Comparison of ENCODE assay signal across 23 mouse cellular contexts in genomic region chr3:93538486-93538885, GRCm38 (mm10). TPM values are rescaled to one million over a fixed set of nuclear protein-coding genes. Genes with fewer than 3 reads are reported as not detected.
DNase-seq lines count a peak whose midpoint lies in the region; ATAC-seq and TF ChIP-seq lines count a peak whose summit lies in the region.
"Had no signal": no experiment of that assay in that cellular context is flagged by ENCODE, and none has a peak within 500 bp of the region (broad histone marks: within the 10 kb centered on the region; RNA-seq: fewer than 3 reads in every experiment).

No protein-coding gene starts in this region.

- H3K4me2 ChIP-seq in heart, embryonic 11.5 days = no peak overlapping the region
- H3K4me2 ChIP-seq: embryonic facial prominence, embryonic 13.5 days; forebrain, embryonic 12.5 days had no signal

- peaks cover 3% of the 10 kb centered on the region; the same call in 1 of the 2 replicates for H3K4me1 ChIP-seq in heart, embryonic 11.5 days (ENCODE audit: control insufficient read depth, insufficient read depth, low read length)
- H3K4me1 ChIP-seq in embryonic fibroblast, embryonic 13.5 days (ENCODE audit: control insufficient read depth, insufficient read depth, low read length) = peaks cover 4% of the 10 kb centered on the region
- H3K4me1 ChIP-seq: embryonic facial prominence, embryonic 13.5 days; forebrain, embryonic 10.5 days; forebrain, embryonic 12.5 days had no signal

- ATAC-seq in heart, embryonic 11.5 days (replicated peaks; ENCODE audit: insufficient number of reproducible peaks, low FRiP score, low TSS enrichment) = no peak
- ATAC-seq: activated CD4-positive, CD25-positive, alpha-beta regulatory T cell, adult 4 months; forebrain, embryonic 14.5 days; forebrain, embryonic 16.5 days; Patski had no signal

- TF ChIP-seq CTCF in embryonic fibroblast, embryonic 13.5 days (IDR thresholded peaks at IDR 0.05; ENCODE audit: borderline replicate concordance, insufficient read depth, low read length) = no peak

- TF ChIP-seq POLR2A in embryonic fibroblast, embryonic 13.5 days (IDR thresholded peaks at IDR 0.05; ENCODE audit: low read depth, low read length) = no peak

- WGBS in heart, embryonic 11.5 days (ENCODE audit: insufficient replicate concordance) = 48% methylated on average over 2 of the region's 2 CpGs

- peak; percentile 86 for DNase-seq in heart, adult 11 months
- DNase-seq in Muller cell, postnatal 12 days (ENCODE audit: inconsistent ontology term) = peak; percentile 48
- no peak for DNase-seq in cerebellum, postnatal 14 days
- no peak for DNase-seq in adrenal gland, adult 8-10 months
- DNase-seq in urinary bladder, postnatal 4 days (ENCODE audit: low spot score in 2 of 2) = no peak
- DNase-seq: adrenal gland, adult 2 months; adrenal gland, postnatal 14 days; adrenal gland, postnatal 36 days; cerebellum, adult 18-20 months; cerebellum, adult 8-10 months; cerebellum, adult 9-11 months; cerebellum, postnatal 25 days had no signal

- no peaks in the 10 kb centered on the region for H3K9me3 ChIP-seq in heart, embryonic 11.5 days (replicated peaks; ENCODE audit: control insufficient read depth, low read length)
- H3K9me3 ChIP-seq: embryonic facial prominence, embryonic 13.5 days; forebrain, embryonic 10.5 days; forebrain, embryonic 12.5 days had no signal

- no peaks in the 10 kb centered on the region for H3K36me3 ChIP-seq in heart, embryonic 11.5 days (ENCODE audit: control insufficient read depth, insufficient read depth, low read length)
- H3K36me3 ChIP-seq: embryonic facial prominence, embryonic 13.5 days; forebrain, embryonic 10.5 days; forebrain, embryonic 12.5 days had no signal

- no peaks in the 10 kb centered on the region for H3K27me3 ChIP-seq in heart, embryonic 11.5 days (ENCODE audit: control insufficient read depth, insufficient read depth, low read length)
- H3K27me3 ChIP-seq: embryonic facial prominence, embryonic 13.5 days; forebrain, embryonic 12.5 days; Patski had no signal

- no peak overlapping the region for H3K4me3 ChIP-seq in heart, embryonic 11.5 days (ENCODE audit: low read depth, low read length)
- no peak overlapping the region for H3K4me3 ChIP-seq in embryonic fibroblast, embryonic 13.5 days (ENCODE audit: insufficient read depth, low read length)
- H3K4me3 ChIP-seq: embryonic facial prominence, embryonic 13.5 days; erythroblast, embryonic 14.5 days; forebrain, embryonic 10.5 days; forebrain, embryonic 12.5 days had no signal

- H3K27ac ChIP-seq in heart, embryonic 11.5 days (ENCODE audit: low read depth, low read length) = no peak overlapping the region
- H3K27ac ChIP-seq in embryonic fibroblast, embryonic 13.5 days (ENCODE audit: insufficient read depth, low read length) = peak overlapping the region; percentile 83
- H3K27ac ChIP-seq: embryonic facial prominence, embryonic 13.5 days; forebrain, embryonic 10.5 days; forebrain, embryonic 12.5 days had no signal

- H3K9ac ChIP-seq in heart, embryonic 11.5 days (ENCODE audit: low read depth, low read length) = no peak overlapping the region
- H3K9ac ChIP-seq: embryonic facial prominence, embryonic 13.5 days; forebrain, embryonic 12.5 days had no signal

RNA-seq across cellular contexts. Expression of gene S100a10, which starts 16.4 kb away (rescaled TPM):
- polyA plus RNA-seq in heart, embryonic 11.5 days (2014; fragmentation: Nextera tagmentation; extraction: Ambion mirVana) = 216 and 222 TPM in 2 replicates
- polyA plus RNA-seq in embryonic fibroblast, embryonic 13.5 days (2011; ENCODE audit: insufficient read length, low read depth, missing spikeins) = 373 and 491 TPM in 2 replicates
- total RNA-seq in adrenal gland, adult 8-10 months (2022) = 100 to 1,000 TPM; 108 to 159 (median 130) TPM

RNA-seq across cellular contexts. Expression of gene S100a11, which starts 18.2 kb away (rescaled TPM):
- polyA plus RNA-seq in heart, embryonic 11.5 days (2014; fragmentation: Nextera tagmentation; extraction: Ambion mirVana) = 733 and 790 TPM in 2 replicates
- polyA plus RNA-seq in embryonic fibroblast, embryonic 13.5 days (2011; ENCODE audit: insufficient read length, low read depth, missing spikeins) = 1,573 and 1,846 TPM in 2 replicates
- total RNA-seq in adrenal gland, adult 8-10 months (2022) = 100 to 1,000 TPM; 161 to 194 (median 182) TPM
- total RNA-seq: MEL had no signal

Comparison
In these comparisons a context has a peak if more than half of its experiments do, and no peak if none do; other contexts are left out.
1. DNase-seq: peak in heart, adult 11 months (single experiment) and Muller cell, postnatal 12 days (single experiment); none in cerebellum, postnatal 14 days (0 of 2), adrenal gland, adult 8-10 months (single experiment) and urinary bladder, postnatal 4 days (0 of 2).